Mouse (Mus musculus): ENCODE data around the gene Rdh12. TPM values are rescaled to one million over a fixed set of nuclear protein-coding genes. Genes with fewer than 3 reads are reported as not detected.

The Rdh12 gene
- polyA plus RNA-seq, 1 experiment from 2014 or later, result 1.0 TPM

Other genes with a start within 250 kb of the Rdh12 start
- gene Tmem229b, start 201.3 kb upstream of the Rdh12 start, polyA plus RNA-seq (2016; fragmentation: Nextera tagmentation; extraction: Ambion mirVana), result 3.5 and 3.8 TPM in 2 replicates
- gene Plekhh1, start 179.8 kb upstream of the Rdh12 start, polyA plus RNA-seq (2016; fragmentation: Nextera tagmentation; extraction: Ambion mirVana), result 4.3 and 5.9 TPM in 2 replicates
- gene Pigh, start 119.3 kb upstream of the Rdh12 start, polyA plus RNA-seq (2016; fragmentation: Nextera tagmentation; extraction: Ambion mirVana), result 32.7 and 33.4 TPM in 2 replicates
- 2.9 and 3.5 TPM in 2 replicates for gene Arg2, start 78.1 kb upstream of the Rdh12 start, polyA plus RNA-seq (2016; fragmentation: Nextera tagmentation; extraction: Ambion mirVana)
- 90.8 and 93.5 TPM in 2 replicates for gene Vti1b, start 36.2 kb upstream of the Rdh12 start, polyA plus RNA-seq (2016; fragmentation: Nextera tagmentation; extraction: Ambion mirVana)
- gene Rdh11, start 16.6 kb upstream of the Rdh12 start, polyA plus RNA-seq (2016; fragmentation: Nextera tagmentation; extraction: Ambion mirVana), result 20.7 and 24.1 TPM in 2 replicates
- gene Zfyve26, start 87.4 kb downstream of the Rdh12 start, polyA plus RNA-seq (2016; fragmentation: Nextera tagmentation; extraction: Ambion mirVana), result 15.2 and 16.5 TPM in 2 replicates
- gene Rad51b, start 88.4 kb downstream of the Rdh12 start, polyA plus RNA-seq (2016; fragmentation: Nextera tagmentation; extraction: Ambion mirVana), result 6.4 and 8.4 TPM in 2 replicates